Mouse (Mus musculus): ENCODE measurements at regions not wholly inside any gene's neighbourhood (a gene's known extent, or its start where the extent isn't known, plus 50 kb on each side); places are given as distances from the start of the nearest gene placed in this dataset.

DNA sequence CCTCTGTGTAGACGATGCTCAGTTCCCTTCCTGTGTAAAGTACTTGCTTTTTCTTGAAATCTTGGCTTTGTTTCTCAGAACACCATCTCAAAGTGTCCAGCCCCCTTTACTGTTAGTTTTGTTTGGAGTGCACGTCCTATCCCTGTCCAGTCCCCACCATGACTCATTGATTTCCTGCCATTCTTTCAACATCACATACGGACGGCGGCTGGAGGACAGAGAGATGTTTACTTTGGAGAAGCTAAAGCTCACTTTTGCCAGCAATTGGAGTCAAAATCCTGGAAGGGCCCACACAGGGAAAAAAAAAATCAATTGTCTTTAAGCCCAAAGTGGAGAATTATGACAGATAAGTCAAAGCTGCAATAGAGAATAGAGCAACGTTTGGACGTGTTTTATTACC is 51.8 kb downstream of the Gm5426 start:
- Histone ChIP-seq H3K4me2 (no peak overlapping the region), H3K4me3 (no peak overlapping the region), H3K36me3 (no peaks in the 10 kb centered on the region), H3K27me3 (no peaks in the 10 kb centered on the region), H3K9me3 (no peaks in the 10 kb centered on the region), H3K9ac (no peak overlapping the region), H3K27ac (no peak overlapping the region), H3K4me1 (replicated peaks) (peaks cover 8% of the 10 kb centered on the region)
- 49% methylated on average over 7 of the region's 7 CpGs for WGBS
- no peak for ATAC-seq (ENCODE audit: low FRiP score)

DNA sequence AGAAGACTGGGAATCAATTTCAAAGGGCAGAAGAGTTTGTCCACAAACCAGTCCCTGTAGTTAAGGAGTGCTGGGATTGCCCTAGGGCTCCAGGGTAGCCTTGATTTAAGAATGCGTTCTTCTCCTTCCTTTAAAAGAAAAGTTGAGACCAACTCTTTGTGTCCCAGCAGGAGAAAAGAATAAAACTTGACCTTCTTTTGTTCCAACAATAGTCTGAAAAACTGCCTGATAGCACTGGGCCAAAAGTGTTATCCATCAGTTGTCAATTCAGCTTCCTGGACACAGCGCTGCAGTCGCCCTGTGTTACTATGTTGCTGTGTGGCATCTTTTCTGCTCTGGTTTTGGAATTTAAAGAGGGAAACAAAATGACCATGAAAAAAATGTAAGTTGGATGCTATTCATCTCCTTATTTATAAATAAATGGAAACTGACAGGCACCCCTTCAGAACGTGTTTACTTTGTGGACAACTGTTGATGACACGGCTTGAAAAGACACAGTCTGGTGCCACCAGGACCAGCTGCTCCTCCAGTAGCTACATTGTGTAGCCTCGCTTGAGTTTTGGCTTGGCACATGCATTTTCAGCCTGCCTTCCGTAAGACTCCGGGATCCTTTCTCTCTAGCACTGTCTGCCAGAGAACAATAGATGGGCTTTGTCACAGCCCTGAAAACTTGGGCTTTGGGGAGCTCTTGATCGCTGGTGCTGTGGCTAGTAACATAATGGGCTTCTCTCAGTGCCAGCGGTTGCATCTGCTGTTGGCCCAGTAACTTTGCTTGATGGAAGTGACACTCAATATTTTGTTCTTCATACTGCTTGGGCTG is 54.0 kb downstream of the Gm5426 start:
- H3K4me1 ChIP-seq (replicated peaks) = peaks cover 8% of the 10 kb centered on the region

DNA sequence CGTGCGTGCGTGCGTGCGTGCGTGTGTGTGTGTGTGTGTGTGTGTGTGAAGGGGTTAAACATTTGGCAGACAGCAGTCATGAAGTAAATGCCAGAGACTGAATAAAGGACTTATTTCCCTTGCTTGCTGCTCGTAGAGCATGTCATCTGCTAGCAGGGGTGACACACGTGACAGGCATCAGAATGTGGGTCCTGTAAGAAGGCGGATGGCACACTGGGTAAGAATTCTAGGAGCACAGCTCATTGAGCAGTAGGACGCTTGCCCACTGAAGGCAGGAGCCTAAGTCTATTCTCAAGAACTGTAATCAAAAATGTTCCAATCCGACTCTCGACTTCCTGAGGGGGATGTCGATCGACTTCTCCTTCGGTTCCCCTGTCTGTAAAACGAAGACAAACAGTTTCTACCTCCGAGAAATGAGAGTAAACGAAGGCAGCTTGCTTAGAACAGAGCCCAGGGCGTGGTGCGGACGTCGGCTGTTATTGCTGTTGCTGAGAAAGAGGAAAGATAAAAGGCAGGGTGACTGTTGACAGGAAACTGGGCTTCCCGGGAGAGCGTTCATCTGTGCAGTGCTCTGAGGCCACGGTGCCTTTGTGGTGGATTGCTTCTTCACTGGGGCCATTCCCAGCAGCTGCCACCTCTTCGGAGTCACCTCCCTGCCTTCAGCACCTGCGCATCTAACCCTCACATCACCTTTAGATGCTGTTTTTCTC is 64.7 kb downstream of the Gm5426 start:
- no peaks in the 10 kb centered on the region for H3K27me3 ChIP-seq
- H3K9me3 ChIP-seq = no peaks in the 10 kb centered on the region
- no peak overlapping the region for H3K4me3 ChIP-seq
- no peaks in the 10 kb centered on the region for H3K36me3 ChIP-seq
- no peak for ATAC-seq (ENCODE audit: low FRiP score)
- 0 out of 2 replicates have a peak overlapping the region, but pooled peaks have one; percentile 13 for H3K27ac ChIP-seq
- WGBS = 79% methylated on average over 27 of the region's 27 CpGs
- 0 out of 2 replicates have a peak overlapping the region, but pooled peaks have one; percentile 2 for H3K9ac ChIP-seq
- no peak overlapping the region for H3K4me2 ChIP-seq
- H3K4me1 ChIP-seq (replicated peaks) = no peaks in the 10 kb centered on the region

More for the DNA sequence above, 54.0 kb downstream of the Gm5426 start:
- ATAC-seq (ENCODE audit: low FRiP score) = peak; percentile 94
- H3K9me3 ChIP-seq = no peaks in the 10 kb centered on the region
- no peak overlapping the region for H3K4me3 ChIP-seq
- H3K9ac ChIP-seq = no peak overlapping the region
- WGBS = 15% methylated on average over 10 of the region's 10 CpGs
- no peaks in the 10 kb centered on the region for H3K27me3 ChIP-seq
- H3K4me2 ChIP-seq = no peak overlapping the region
- no peaks in the 10 kb centered on the region for H3K36me3 ChIP-seq
- H3K27ac ChIP-seq = no peak overlapping the region; the same call in 1 of the 2 replicates

DNA sequence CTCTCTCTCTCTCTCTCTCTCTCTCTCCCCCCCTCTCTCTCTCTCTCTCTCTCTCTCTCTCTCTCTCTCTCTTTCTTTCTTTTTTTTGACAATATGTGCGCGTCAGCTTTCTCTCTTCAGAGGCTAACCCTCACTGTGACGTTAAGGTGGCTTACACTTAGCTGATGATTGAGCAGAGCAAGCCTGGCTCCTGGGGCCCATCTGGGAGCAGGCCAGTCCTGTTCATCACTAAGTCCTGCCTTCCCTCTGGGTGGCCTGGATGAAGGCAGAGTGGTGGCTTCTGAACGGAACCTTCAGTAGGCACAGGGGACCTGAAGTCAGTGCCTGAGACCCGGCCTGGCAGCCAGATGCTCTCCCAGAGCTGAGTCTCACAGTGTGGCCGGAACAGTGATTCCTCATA is 65.5 kb downstream of the Gm5426 start:
- no peak for ATAC-seq (ENCODE audit: low FRiP score)
- H3K9me3 ChIP-seq = no peaks in the 10 kb centered on the region
- no peaks in the 10 kb centered on the region for H3K27me3 ChIP-seq
- no peak overlapping the region for H3K9ac ChIP-seq
- no peak overlapping the region for H3K27ac ChIP-seq
- 62% methylated on average over 6 of the region's 6 CpGs for WGBS
- no peaks in the 10 kb centered on the region for H3K4me1 ChIP-seq (replicated peaks)
- no peak overlapping the region for H3K4me3 ChIP-seq
- H3K36me3 ChIP-seq = no peaks in the 10 kb centered on the region
- H3K4me2 ChIP-seq = no peak overlapping the region

DNA sequence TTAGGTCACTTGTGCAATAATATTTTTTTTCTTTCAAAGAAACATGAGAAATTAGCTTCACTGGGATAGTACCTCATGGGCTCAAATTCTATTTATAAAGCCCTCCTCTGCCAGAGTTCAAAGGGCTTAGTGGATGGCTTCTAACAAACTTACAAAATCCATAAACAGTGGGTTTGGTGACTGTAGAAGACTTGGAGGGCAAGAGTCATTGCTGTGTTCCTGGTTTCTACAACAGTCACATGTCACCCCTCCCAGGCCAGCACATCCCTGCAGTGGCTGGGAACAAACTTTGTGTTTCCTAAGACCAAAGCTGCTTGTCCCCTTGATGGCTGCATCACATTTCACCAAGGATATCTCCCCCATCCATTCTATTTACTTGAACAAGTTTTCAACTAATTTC is 66.5 kb downstream of the Gm5426 start:
- H3K4me2 ChIP-seq = no peak overlapping the region
- no peak overlapping the region for H3K4me3 ChIP-seq
- H3K9me3 ChIP-seq = no peaks in the 10 kb centered on the region
- H3K4me1 ChIP-seq (replicated peaks) = no peaks in the 10 kb centered on the region
- no peak overlapping the region for H3K27ac ChIP-seq
- no peaks in the 10 kb centered on the region for H3K36me3 ChIP-seq
- ATAC-seq (ENCODE audit: low FRiP score) = no peak
- H3K9ac ChIP-seq = no peak overlapping the region
- no peaks in the 10 kb centered on the region for H3K27me3 ChIP-seq

DNA sequence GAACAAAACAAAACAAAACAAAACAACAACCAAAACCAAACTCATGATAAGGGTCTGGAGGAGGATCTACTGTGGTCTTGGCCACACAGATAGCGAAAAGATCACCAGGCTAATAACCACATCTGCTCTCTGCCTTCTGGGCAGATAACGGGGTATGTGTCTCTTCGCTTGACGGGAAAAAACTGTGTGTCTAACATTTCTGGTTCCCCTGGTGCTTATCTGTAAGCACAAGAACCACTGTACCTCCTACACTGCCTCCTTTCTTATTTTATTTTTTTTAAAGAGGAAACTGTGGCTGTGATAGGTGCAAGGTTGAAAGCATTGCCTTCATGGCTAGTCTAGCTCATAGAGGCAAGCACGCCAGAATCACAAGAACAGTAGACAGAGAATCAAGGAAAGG is 67.8 kb downstream of the Gm5426 start:
- ATAC-seq (ENCODE audit: low FRiP score) = no peak
- H3K27me3 ChIP-seq = no peaks in the 10 kb centered on the region
- 92% methylated on average over 5 of the region's 5 CpGs for WGBS

DNA sequence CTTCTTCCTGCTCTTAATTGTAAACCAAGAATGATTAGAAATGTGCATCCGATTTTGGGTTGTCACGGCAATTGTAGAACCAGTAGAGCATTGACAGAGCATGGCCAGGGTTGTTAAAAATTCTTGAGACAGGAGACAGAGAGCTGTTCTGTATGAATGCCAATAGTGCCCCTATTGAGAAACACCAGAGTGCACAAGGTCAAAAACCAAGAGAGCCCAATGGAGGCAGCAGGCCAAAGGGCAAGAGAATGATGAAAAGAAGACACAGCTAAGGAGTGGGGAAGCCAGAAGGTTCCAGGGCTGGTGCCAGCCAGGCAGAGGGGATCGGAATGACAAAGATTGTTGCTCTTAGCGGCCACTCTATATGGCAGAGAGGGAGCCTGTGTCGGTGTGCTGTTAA is 72.8 kb downstream of the Gm5426 start:
- Histone ChIP-seq H3K4me2 (no peak overlapping the region), H3K9ac (no peak overlapping the region), H3K27ac (no peak overlapping the region), H3K9me3 (no peaks in the 10 kb centered on the region), H3K4me1 (replicated peaks) (peaks cover 1% of the 10 kb centered on the region; the same call in 1 of the 2 replicates), H3K36me3 (no peaks in the 10 kb centered on the region), H3K4me3 (no peak overlapping the region), H3K27me3 (no peaks in the 10 kb centered on the region)
- no peak for ATAC-seq (ENCODE audit: low FRiP score)
- 63% methylated on average over 5 of the region's 5 CpGs for WGBS

More for the DNA sequence above, 67.8 kb downstream of the Gm5426 start:
- Histone ChIP-seq H3K4me1 (replicated peaks) (no peaks in the 10 kb centered on the region), H3K27ac (no peak overlapping the region), H3K9me3 (no peaks in the 10 kb centered on the region), H3K4me2 (no peak overlapping the region), H3K36me3 (no peaks in the 10 kb centered on the region), H3K9ac (no peak overlapping the region), H3K4me3 (no peak overlapping the region)

DNA sequence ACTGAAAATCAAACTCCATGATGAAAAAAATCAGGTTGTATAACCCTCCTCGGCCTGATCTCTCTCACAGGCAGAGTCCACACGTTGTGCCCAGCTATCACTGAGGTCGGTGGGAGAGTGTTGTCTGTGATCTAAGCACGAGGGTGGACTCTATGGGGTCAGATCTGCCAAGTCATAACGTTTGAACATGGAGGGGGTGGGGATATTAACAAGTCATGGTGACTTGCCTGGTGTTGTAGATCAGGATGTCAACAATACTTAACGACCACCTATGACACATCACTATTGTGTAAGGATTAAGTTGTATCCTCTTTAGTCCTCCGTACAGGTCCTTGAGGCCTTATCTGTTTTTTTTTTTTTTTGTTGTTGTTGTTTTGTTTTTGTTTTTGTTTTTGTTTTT is 74.8 kb downstream of the Gm5426 start:
- no peak for ATAC-seq (ENCODE audit: low FRiP score)
- Histone ChIP-seq H3K4me3 (no peak overlapping the region), H3K27me3 (no peaks in the 10 kb centered on the region), H3K4me2 (no peak overlapping the region), H3K9ac (no peak overlapping the region), H3K27ac (no peak overlapping the region), H3K9me3 (no peaks in the 10 kb centered on the region), H3K36me3 (no peaks in the 10 kb centered on the region), H3K4me1 (replicated peaks) (peaks cover 3% of the 10 kb centered on the region; the same call in 1 of the 2 replicates)
- 84% methylated on average over 7 of the region's 7 CpGs for WGBS

DNA sequence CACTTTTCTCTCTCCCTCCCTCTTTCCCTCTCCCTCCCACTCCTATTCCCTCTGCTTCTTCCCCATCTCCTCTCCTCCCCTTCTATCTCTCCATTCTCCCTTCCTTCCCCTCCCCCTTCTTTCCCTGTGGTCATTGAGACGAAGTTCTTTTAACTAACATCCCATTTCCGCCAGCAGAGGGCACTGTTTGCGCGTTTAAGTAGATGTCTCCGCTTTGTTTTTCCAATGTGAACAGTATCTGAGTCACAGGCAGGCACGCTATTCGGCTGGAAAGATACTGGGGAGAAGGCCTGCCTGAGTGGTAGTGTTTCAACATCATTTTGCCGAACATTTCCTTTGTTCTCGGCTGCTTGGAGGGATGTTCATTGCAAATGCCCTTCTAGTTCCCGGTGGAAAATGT is 77.5 kb downstream of the Gm5426 start:
- H3K4me1 ChIP-seq (replicated peaks) = peaks cover 3% of the 10 kb centered on the region; the same call in 1 of the 2 replicates
- H3K36me3 ChIP-seq = no peaks in the 10 kb centered on the region
- H3K9ac ChIP-seq = no peak overlapping the region
- H3K4me2 ChIP-seq = no peak overlapping the region
- no peak overlapping the region for H3K4me3 ChIP-seq
- H3K27me3 ChIP-seq = no peaks in the 10 kb centered on the region
- WGBS = 1% methylated on average over 10 of the region's 10 CpGs
- no peaks in the 10 kb centered on the region for H3K9me3 ChIP-seq
- peak overlapping the region; percentile 81 for H3K27ac ChIP-seq
- ATAC-seq (ENCODE audit: low FRiP score) = peak; percentile 91

DNA sequence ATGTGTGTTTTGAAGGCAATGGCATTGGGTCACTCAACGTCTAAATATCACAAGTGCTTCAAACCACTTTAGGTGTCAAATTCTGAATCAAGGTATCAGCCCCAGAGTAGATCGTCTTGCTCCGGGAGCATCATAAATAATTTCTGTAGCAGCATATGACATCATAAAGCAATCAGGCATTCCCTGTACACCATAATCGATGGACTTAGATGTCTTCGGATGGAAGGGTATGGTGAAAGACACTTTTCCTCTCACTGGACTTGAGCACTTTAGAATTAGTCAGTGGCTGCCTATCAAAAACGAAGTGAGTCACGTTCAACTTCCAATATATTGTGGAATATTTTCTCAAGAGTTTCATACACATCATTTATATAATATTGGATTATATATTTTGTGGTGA is 77.9 kb downstream of the Gm5426 start:
- no peaks in the 10 kb centered on the region for H3K9me3 ChIP-seq
- H3K27me3 ChIP-seq = no peaks in the 10 kb centered on the region
- WGBS = 62% methylated on average over 7 of the region's 7 CpGs
- H3K4me3 ChIP-seq = no peak overlapping the region
- peak overlapping the region; percentile 81 for H3K27ac ChIP-seq
- no peak overlapping the region for H3K4me2 ChIP-seq
- no peak overlapping the region for H3K9ac ChIP-seq
- H3K36me3 ChIP-seq = no peaks in the 10 kb centered on the region
- H3K4me1 ChIP-seq (replicated peaks) = peaks cover 3% of the 10 kb centered on the region; the same call in 1 of the 2 replicates
- ATAC-seq (ENCODE audit: low FRiP score) = peak; percentile 41

DNA sequence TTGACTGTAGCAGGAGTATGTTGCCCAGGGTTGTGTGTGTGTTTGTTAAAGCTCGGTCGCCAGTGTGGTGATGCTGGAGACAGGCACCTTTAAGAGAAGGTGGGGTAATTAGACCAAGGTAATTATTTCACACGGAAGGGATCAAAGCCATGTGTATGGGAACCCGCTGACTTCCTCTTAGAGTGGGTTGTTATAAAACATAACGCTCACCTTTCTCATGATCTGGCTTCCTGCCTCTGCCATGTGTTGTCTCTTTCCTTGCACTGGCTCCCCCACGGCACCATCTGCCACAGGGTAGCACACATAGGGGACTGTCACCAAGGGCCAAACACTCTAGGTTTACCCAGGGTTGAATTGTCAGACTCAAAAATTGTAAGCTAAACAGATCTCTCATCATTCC is 78.5 kb downstream of the Gm5426 start:
- no peak overlapping the region for H3K9ac ChIP-seq
- no peaks in the 10 kb centered on the region for H3K9me3 ChIP-seq
- 75% methylated on average over 6 of the region's 6 CpGs for WGBS
- H3K27ac ChIP-seq = peak overlapping the region; percentile 35; the same call in 1 of the 2 replicates
- no peak for ATAC-seq (ENCODE audit: low FRiP score)
- no peaks in the 10 kb centered on the region for H3K36me3 ChIP-seq
- peaks cover 3% of the 10 kb centered on the region; the same call in 1 of the 2 replicates for H3K4me1 ChIP-seq (replicated peaks)
- H3K27me3 ChIP-seq = no peaks in the 10 kb centered on the region
- H3K4me3 ChIP-seq = no peak overlapping the region
- no peak overlapping the region for H3K4me2 ChIP-seq

DNA sequence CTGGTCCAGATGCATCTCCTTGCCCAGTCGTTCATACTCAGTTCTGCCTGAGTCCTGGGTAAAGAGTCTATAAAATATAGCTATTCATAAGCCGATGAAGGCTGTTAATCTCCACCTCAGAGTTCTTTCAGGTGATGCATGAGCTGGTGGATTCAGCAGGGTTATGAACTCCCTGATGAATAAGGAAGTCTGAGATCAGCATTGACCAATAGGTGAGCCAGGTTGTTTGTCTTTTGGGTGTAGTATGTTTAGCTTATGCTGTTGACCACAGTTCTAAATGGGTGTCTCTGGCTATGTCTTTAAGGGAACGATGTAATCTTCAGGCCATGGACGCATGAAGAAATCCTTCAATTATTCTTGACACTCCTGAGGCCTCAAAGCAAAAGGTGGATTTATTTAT is 84.3 kb downstream of the Gm5426 start:
- H3K4me3 ChIP-seq = no peak overlapping the region
- no peak for ATAC-seq (ENCODE audit: low FRiP score)
- 92% methylated on average over 4 of the region's 4 CpGs for WGBS

More for the DNA sequence above, 84.3 kb downstream of the Gm5426 start:
- no peaks in the 10 kb centered on the region for H3K9me3 ChIP-seq
- no peak overlapping the region for H3K9ac ChIP-seq
- H3K27me3 ChIP-seq = no peaks in the 10 kb centered on the region
- no peak overlapping the region for H3K27ac ChIP-seq
- no peaks in the 10 kb centered on the region for H3K36me3 ChIP-seq
- no peaks in the 10 kb centered on the region for H3K4me1 ChIP-seq (replicated peaks)
- no peak overlapping the region for H3K4me2 ChIP-seq
